In the genomic region with DNA sequence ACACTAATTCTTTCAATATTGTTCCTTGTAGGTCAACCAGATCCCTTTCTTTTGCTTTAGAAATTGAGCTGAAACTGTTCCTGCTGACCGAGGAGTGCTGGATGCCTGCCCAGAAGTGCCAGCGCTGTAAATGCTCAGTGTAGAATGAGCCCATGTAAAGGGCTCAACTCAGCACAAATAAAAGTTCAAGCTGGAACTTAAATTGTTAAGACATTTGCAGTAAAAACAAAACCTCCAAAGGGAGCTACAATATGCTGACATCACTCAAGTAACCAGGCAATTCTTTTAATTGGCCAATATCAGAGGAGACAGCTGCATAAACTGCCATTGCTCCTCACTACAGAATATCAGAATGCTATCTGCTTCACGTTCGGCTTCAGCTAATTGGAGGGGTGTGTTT, we compare ENCODE assay signal across 10 mouse cellular contexts. TPM values are rescaled to one million over a fixed set of nuclear protein-coding genes. Genes with fewer than 3 reads are reported as not detected.
DNase-seq lines count a peak whose midpoint lies in the region; ATAC-seq and TF ChIP-seq lines count a peak whose summit lies in the region.
"Had no signal": no experiment of that assay in that cellular context is flagged by ENCODE, and none has a peak within 500 bp of the region (broad histone marks: within the 10 kb centered on the region; RNA-seq: fewer than 3 reads in every experiment).

No protein-coding gene starts in this region.

- intact Hi-C loops in heart, postnatal 25 days (cut with DNase I): loop anchor here (2.0 kb wide), 1 partner anchor 21 kb away; no protein-coding TSS in a partner anchor

- H3K27me3 ChIP-seq in lung, postnatal 0 days (replicated peaks; ENCODE audit: insufficient read depth, low read length): no peaks in the 10 kb centered on the region
- no peaks in the 10 kb centered on the region for H3K27me3 ChIP-seq in embryonic facial prominence, embryonic 15.5 days
- no peaks in the 10 kb centered on the region for H3K27me3 ChIP-seq in limb, embryonic 14.5 days (ENCODE audit: control insufficient read depth, insufficient read depth, low read length)
- no peaks in the 10 kb centered on the region for H3K27me3 ChIP-seq in liver, embryonic 11.5 days (replicated peaks; ENCODE audit: control insufficient read depth, insufficient read depth, low read length)

- WGBS in lung, postnatal 0 days: 31% methylated on average over 4 of the region's 4 CpGs
- WGBS in embryonic facial prominence, embryonic 15.5 days: 32% methylated on average over 4 of the region's 4 CpGs
- 31% methylated on average over 4 of the region's 4 CpGs for WGBS in limb, embryonic 14.5 days
- 71% methylated on average over 4 of the region's 4 CpGs for WGBS in liver, embryonic 11.5 days

- ATAC-seq in lung, postnatal 0 days: 0 out of 2 replicates have a peak, but pooled peaks have one; percentile 28
- ATAC-seq in embryonic facial prominence, embryonic 15.5 days (ENCODE audit: insufficient number of reproducible peaks, low FRiP score, low TSS enrichment, low read depth): peak; percentile 54; the same call in 1 of the 2 replicates
- peak; percentile 74 for ATAC-seq in limb, embryonic 14.5 days (ENCODE audit: low FRiP score, low read depth)
- no peak for ATAC-seq in monocyte, adult 5-6 weeks (replicated peaks; ENCODE audit: insufficient number of reproducible peaks, low FRiP score, low TSS enrichment, poor library complexity, severe bottlenecking)
- ATAC-seq in liver, embryonic 11.5 days (replicated peaks; ENCODE audit: low FRiP score): no peak
- ATAC-seq: intestine, postnatal 0 days had no signal

- DNase-seq in heart, adult 18-20 months: peak; percentile 21 to 53
- no peak for DNase-seq in heart, postnatal 25 days (ENCODE audit: low spot score)
- peak; percentile 28 for DNase-seq in lung, postnatal 0 days (ENCODE audit: low spot score)
- no peak for DNase-seq in lung, postnatal 10 days
- DNase-seq in limb, embryonic 14.5 days (ENCODE audit: low spot score): peak; percentile 68
- DNase-seq in liver, embryonic 11.5 days (ENCODE audit: low spot score): no peak

- H3K9me3 ChIP-seq in lung, postnatal 0 days (ENCODE audit: low read length): no peaks in the 10 kb centered on the region
- H3K9me3 ChIP-seq in embryonic facial prominence, embryonic 15.5 days (replicated peaks): no peaks in the 10 kb centered on the region
- H3K9me3 ChIP-seq in limb, embryonic 14.5 days (ENCODE audit: control insufficient read depth, low read length): 0 out of 2 replicates have a peak, but pooled peaks cover 4% of the 10 kb centered on the region
- no peaks in the 10 kb centered on the region for H3K9me3 ChIP-seq in liver, embryonic 11.5 days (ENCODE audit: control insufficient read depth, low read length)

- H3K36me3 ChIP-seq in lung, postnatal 0 days (ENCODE audit: insufficient read depth, low read length): no peaks in the 10 kb centered on the region
- peaks cover 19% of the 10 kb centered on the region for H3K36me3 ChIP-seq in embryonic facial prominence, embryonic 15.5 days
- peaks cover 19% of the 10 kb centered on the region for H3K36me3 ChIP-seq in limb, embryonic 14.5 days (ENCODE audit: control insufficient read depth, insufficient read depth, low read length)
- peaks cover 10% of the 10 kb centered on the region for H3K36me3 ChIP-seq in liver, embryonic 11.5 days (ENCODE audit: control insufficient read depth, insufficient read depth, low read length)

- H3K4me1 ChIP-seq in lung, postnatal 0 days (ENCODE audit: insufficient read depth, low read depth, low read length): no peaks in the 10 kb centered on the region
- H3K4me1 ChIP-seq in embryonic facial prominence, embryonic 15.5 days: no peaks in the 10 kb centered on the region
- H3K4me1 ChIP-seq in limb, embryonic 14.5 days (ENCODE audit: control insufficient read depth, insufficient read depth, low read length): peaks cover 7% of the 10 kb centered on the region; the same call in 1 of the 2 replicates
- H3K4me1 ChIP-seq in liver, embryonic 11.5 days (replicated peaks; ENCODE audit: control insufficient read depth, insufficient read depth, low read length): no peaks in the 10 kb centered on the region

- no peak for TF ChIP-seq EP300 in lung, postnatal 0 days (IDR thresholded peaks at IDR 0.05)

- H3K4me2 ChIP-seq in lung, postnatal 0 days (replicated peaks; ENCODE audit: low read depth, low read length): no peak overlapping the region
- no peak overlapping the region for H3K4me2 ChIP-seq in embryonic facial prominence, embryonic 15.5 days (replicated peaks)
- H3K4me2 ChIP-seq in limb, embryonic 14.5 days (replicated peaks; ENCODE audit: low read depth, low read length, severe bottlenecking): no peak overlapping the region
- no peak overlapping the region for H3K4me2 ChIP-seq in liver, embryonic 11.5 days

- no peak overlapping the region for H3K4me3 ChIP-seq in lung, postnatal 0 days (ENCODE audit: low read depth, low read length)
- H3K4me3 ChIP-seq in embryonic facial prominence, embryonic 15.5 days (replicated peaks): no peak overlapping the region
- no peak overlapping the region for H3K4me3 ChIP-seq in limb, embryonic 14.5 days (replicated peaks; ENCODE audit: low read length)
- no peak overlapping the region for H3K4me3 ChIP-seq in liver, embryonic 11.5 days (ENCODE audit: low read depth, low read length)

- no peak for TF ChIP-seq CTCF in lung, postnatal 0 days (IDR thresholded peaks at IDR 0.05)

- no peak for TF ChIP-seq POLR2A in limb, embryonic 14.5 days (IDR thresholded peaks at IDR 0.05; ENCODE audit: borderline replicate concordance, extremely low read depth, insufficient read depth, insufficient read length)

- H3K27ac ChIP-seq in lung, postnatal 0 days (ENCODE audit: low read length): no peak overlapping the region
- H3K27ac ChIP-seq in embryonic facial prominence, embryonic 15.5 days (replicated peaks): no peak overlapping the region
- H3K27ac ChIP-seq in limb, embryonic 14.5 days (replicated peaks; ENCODE audit: low read depth, low read length): no peak overlapping the region; the same call in 1 of the 2 replicates
- H3K27ac ChIP-seq in liver, embryonic 11.5 days (ENCODE audit: low read depth, low read length): no peak overlapping the region
- H3K27ac ChIP-seq: liver, embryonic 14.5 days had no signal

- no peak overlapping the region for H3K9ac ChIP-seq in lung, postnatal 0 days (replicated peaks; ENCODE audit: low read depth)
- no peak overlapping the region for H3K9ac ChIP-seq in embryonic facial prominence, embryonic 15.5 days
- no peak overlapping the region for H3K9ac ChIP-seq in limb, embryonic 14.5 days (ENCODE audit: low read depth, low read length, severe bottlenecking)
- H3K9ac ChIP-seq in liver, embryonic 11.5 days (ENCODE audit: low read depth, low read length): no peak overlapping the region
- H3K9ac ChIP-seq: liver, embryonic 14.5 days had no signal

RNA-seq across cellular contexts. Expression of gene Nkiras1, which starts 7.5 kb away (rescaled TPM):
- 10 to 100 TPM; 35.5 to 41.4 TPM for total RNA-seq in heart, adult 18-20 months (2021)
- 10 to 100 TPM; 36.1 to 37.2 TPM for total RNA-seq in heart, postnatal 25 days (2021)
- polyA plus RNA-seq in lung, postnatal 0 days (2015; fragmentation: Nextera tagmentation; extraction: Ambion mirVana): 13.5 and 13.7 TPM in 2 replicates
- polyA plus RNA-seq in embryonic facial prominence, embryonic 15.5 days (2015; fragmentation: Nextera tagmentation; extraction: Ambion mirVana): 20.9 and 21.3 TPM in 2 replicates
- 14.6 and 25.0 TPM in 2 replicates for polyA plus RNA-seq in limb, embryonic 14.5 days (2012; rRNA removed)
- 16.1 and 18.5 TPM in 2 replicates for polyA plus RNA-seq in limb, embryonic 14.5 days (2014; fragmentation: Nextera tagmentation; extraction: Ambion mirVana)
- 7.8 to 25.8 TPM (median 23.2 TPM) in 3 replicates for total RNA-seq in monocyte, adult 5-6 weeks (2017)
- 15.3 and 17.0 TPM in 2 replicates for polyA plus RNA-seq in liver, embryonic 11.5 days (2014; fragmentation: Nextera tagmentation; extraction: Ambion mirVana)

RNA-seq across cellular contexts. Expression of gene Rpl15, which starts 7.8 kb away (rescaled TPM):
- total RNA-seq in heart, adult 18-20 months (2021): 100 to 1,000 TPM; 528 to 555 TPM
- total RNA-seq in heart, postnatal 25 days (2021): 100 to 1,000 TPM; 564 to 583 TPM
- polyA plus RNA-seq in lung, postnatal 0 days (2015; fragmentation: Nextera tagmentation; extraction: Ambion mirVana): 266 and 282 TPM in 2 replicates
- polyA plus RNA-seq in embryonic facial prominence, embryonic 15.5 days (2015; fragmentation: Nextera tagmentation; extraction: Ambion mirVana): 390 and 399 TPM in 2 replicates
- 1,239 and 1,286 TPM in 2 replicates for polyA plus RNA-seq in limb, embryonic 14.5 days (2012; rRNA removed)
- polyA plus RNA-seq in limb, embryonic 14.5 days (2014; fragmentation: Nextera tagmentation; extraction: Ambion mirVana): 465 and 499 TPM in 2 replicates
- 1,060 to 1,259 TPM (median 1,134 TPM) in 3 replicates for total RNA-seq in monocyte, adult 5-6 weeks (2017)
- 546 and 598 TPM in 2 replicates for polyA plus RNA-seq in liver, embryonic 11.5 days (2014; fragmentation: Nextera tagmentation; extraction: Ambion mirVana)

RNA-seq across cellular contexts. Expression of gene Nr1d2, which starts 24.5 kb away (rescaled TPM):
- 10 to 100 TPM; 48.2 to 54.4 TPM for total RNA-seq in heart, adult 18-20 months (2021)
- total RNA-seq in heart, postnatal 25 days (2021): 100 to 1,000 TPM in 1 of 2 experiments, 10 to 100 TPM in 1; 43.3 to 115 TPM
- polyA plus RNA-seq in lung, postnatal 0 days (2015; fragmentation: Nextera tagmentation; extraction: Ambion mirVana): 12.5 and 15.1 TPM in 2 replicates
- 7.0 and 7.1 TPM in 2 replicates for polyA plus RNA-seq in embryonic facial prominence, embryonic 15.5 days (2015; fragmentation: Nextera tagmentation; extraction: Ambion mirVana)
- polyA plus RNA-seq in limb, embryonic 14.5 days (2012; rRNA removed): 4.7 and 5.2 TPM in 2 replicates
- 9.7 and 9.8 TPM in 2 replicates for polyA plus RNA-seq in limb, embryonic 14.5 days (2014; fragmentation: Nextera tagmentation; extraction: Ambion mirVana)
- total RNA-seq in monocyte, adult 5-6 weeks (2017): 58.5 to 87.8 TPM (median 76.6 TPM) in 3 replicates
- polyA plus RNA-seq in liver, embryonic 11.5 days (2014; fragmentation: Nextera tagmentation; extraction: Ambion mirVana): 4.0 and 4.1 TPM in 2 replicates

Comparison
In these comparisons a context has a peak if more than half of its experiments do, and no peak if none do; other contexts are left out.
1. DNase-seq: peak in heart, adult 18-20 months (2 of 2), lung, postnatal 0 days (single experiment) and limb, embryonic 14.5 days (single experiment); none in heart, postnatal 25 days (single experiment), lung, postnatal 10 days (single experiment) and liver, embryonic 11.5 days (single experiment).
2. ATAC-seq: peak in lung, postnatal 0 days (single experiment), embryonic facial prominence, embryonic 15.5 days (single experiment) and limb, embryonic 14.5 days (single experiment); none in monocyte, adult 5-6 weeks (single experiment) and liver, embryonic 11.5 days (single experiment).